Mouse (Mus musculus): ENCODE results near the gene Rnase10.
"Not testable (repeated sequence)": the region's sequence is repeated elsewhere in the genome, so short reads cannot be mapped to it uniquely, and the experiment has no call there.

Gene Rnase10

DNA sequence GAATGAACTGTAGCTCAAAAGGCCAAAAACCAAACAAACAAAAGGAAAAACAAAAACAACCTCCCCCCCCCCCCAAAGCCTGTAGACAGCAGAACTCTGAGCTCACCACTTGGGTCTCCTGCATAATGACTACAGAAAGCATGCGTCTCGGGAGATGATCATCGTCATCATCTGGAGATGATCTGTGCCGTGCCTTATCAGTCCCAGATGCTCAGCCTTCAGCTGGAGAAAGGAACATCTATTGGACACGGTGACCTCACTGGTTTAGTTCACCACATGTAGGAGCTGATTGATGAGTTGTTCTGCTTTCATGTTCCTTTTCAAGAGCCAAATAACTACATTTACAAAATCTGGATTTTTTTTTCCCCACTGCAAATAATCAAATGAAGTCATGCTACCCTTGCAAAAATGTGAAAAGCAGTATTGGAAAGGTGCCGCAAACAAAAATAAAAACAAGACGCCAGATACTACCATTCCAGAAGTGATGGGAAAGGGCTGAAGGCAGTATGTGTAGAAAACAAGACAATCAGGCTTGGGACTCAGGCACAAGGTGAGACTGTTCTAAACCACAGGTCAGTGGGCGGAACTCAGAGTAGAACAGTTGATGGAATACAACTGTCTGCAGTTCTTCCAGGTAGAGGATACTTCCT is at the start of gene Rnase10:
Gene Rnase10, plus strand, starts transcription at position 600 of the 650 bp plus-strand sequence.
- no peak for ATAC-seq (ENCODE audit: low TSS enrichment)

DNA sequence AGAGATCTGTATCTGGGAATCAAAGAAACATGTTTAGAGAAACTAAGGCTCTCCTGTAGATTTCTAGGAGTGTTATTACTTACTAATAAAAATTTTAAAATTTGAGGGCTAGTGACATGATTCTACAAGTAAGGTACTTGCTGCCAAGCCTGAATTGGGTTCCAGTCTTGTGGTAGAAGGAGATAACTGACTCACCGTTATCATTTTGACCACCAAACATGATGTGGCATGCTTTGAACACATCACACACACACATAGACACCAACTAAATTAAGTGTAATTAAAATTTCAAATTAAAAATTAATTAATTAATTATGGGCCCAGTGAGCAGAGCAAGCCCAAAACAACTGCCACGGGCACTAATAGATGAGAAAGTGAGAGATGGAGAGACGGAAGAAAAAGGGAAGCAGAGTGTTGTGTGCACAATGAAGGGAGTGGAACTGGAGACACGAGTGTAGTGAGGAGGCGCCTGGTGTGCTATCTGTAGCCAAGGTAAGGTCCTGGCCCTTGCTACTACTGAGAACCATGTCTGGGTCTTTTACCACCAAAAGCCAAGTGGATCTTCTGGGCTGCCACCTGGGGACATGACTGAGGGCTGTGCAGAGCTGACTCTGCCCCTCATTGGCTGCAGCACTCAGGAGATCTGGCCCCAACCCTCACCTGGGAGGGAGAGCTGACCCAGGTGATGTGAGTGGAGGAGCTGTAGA is 49.1 kb upstream of the Rnase10 start:
- ATAC-seq (ENCODE audit: low TSS enrichment) = not testable (repeated sequence)

DNA sequence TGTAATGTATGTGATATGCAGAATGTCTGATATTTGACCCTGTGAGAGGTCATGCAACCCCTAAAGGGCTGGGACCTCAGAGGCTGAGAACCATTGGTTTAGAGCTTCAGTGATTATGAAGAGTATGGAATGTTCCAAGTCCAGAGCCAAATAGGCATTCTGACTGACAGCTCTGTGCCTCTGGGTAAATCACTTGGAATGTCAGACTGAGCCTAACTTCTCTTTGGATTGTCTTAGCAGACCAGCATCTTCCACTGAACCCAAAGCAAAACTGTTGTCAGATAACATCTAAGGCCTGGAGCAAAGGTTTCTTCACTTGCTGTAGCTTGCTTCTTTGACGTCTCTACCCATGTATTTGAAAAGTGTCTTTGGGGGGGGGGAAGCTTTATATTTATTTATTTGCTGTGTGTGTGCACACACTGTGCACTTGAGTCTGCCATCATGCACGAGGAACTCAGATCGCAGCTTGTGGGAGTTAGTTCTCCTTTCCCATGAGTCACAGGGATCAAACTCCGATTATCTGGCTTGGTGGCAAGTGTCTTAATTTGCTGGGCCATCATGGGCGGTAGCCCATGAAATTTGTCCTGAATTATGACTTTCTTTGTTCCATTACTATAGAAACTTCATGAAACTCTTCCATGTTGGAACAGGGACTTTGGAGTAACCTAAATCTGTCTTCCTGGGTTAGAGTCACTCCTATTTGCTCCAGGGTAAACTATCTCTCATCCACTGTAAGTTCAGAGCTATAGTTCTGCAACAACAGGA is 39.2 kb upstream of the Rnase10 start:
- no peak for ATAC-seq (ENCODE audit: low TSS enrichment)

DNA sequence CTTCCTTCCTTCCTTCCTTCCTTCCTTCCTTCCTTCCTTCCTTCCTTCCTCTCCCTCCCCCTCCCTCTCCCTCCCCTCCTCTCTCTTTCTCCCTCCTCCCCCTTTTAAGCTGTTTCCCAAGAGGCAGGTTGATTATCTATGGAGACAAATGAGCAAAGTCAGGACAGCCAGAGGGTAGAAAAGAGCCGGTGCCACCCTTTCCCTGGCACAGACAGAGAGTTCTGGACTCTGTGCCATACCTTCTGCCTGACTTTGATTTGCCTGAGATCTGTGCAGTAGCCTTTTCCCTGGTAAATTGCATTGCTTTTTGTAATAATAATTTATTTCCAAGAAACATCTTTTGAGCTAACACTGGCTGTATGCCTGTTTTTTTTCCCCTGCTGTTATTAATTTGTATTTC is 38.5 kb upstream of the Rnase10 start:
- ATAC-seq (ENCODE audit: low TSS enrichment) = no peak

DNA sequence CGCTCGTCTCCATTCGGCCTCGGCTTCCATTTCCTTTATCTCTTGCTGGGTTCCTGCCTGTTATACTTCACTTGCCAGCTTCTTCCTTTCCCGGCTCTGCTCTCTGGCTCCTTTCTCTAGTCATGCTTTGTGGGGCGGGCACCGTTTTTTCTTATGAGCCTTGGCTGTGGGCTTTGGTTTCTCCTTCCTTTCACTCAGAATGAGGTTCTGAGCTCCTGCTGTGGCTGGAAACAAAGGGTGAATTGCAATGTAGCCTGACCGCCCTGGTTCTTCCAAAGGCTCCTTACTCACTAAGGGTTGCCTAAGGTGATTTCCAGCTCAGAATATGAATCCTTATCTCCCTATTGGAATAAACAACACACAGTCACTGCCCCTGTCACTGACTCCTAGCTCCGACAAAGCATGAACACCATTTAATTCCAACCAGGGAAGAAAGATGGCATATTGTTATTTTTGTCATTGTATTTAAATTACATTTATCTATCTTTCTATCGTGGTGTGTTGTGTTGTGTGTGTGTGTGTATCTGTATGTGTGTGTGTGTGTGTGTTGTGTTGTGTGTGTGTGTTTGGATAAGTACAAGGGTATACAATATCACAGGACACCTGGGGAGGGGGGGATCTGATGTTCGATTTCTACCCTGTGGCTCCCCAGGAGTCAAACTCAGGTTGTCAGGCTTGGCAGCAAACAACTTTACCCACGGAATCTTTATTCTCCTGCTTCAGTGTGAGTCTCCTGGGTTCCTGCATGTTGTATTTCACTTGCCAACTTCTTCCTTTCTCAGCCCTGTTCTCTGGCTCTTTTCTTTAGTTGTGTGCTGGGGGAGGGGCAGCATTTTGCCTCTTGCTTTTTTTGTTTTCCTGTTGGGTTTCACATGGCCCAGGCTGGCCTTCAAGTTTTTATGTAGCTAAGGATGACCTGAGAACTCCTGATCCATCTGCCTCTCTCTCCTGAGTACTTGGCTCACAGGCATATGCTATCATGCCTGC is 37.7 kb upstream of the Rnase10 start:
- ATAC-seq (ENCODE audit: low TSS enrichment) = peak; percentile 77

DNA sequence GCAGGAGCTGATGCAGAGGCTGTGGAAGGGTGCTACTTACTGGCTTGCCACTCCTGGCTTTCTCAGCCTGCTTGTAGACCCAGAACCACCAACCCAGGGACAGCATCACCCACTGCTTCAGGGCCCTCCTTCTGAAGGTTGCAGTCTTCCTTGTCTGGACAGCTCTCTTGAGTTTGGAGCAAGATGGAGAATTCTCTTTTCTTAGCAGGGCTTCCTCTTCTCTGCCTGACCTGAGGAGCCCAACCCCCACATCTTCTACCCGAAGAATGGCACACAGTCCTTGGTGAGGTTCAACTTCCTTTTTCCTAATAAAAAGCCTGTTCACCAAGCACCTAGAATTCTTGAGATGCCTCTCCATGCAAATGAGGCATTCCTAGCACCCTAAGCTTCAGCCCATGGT is 36.7 kb upstream of the Rnase10 start:
- ATAC-seq (ENCODE audit: low TSS enrichment) = no peak

DNA sequence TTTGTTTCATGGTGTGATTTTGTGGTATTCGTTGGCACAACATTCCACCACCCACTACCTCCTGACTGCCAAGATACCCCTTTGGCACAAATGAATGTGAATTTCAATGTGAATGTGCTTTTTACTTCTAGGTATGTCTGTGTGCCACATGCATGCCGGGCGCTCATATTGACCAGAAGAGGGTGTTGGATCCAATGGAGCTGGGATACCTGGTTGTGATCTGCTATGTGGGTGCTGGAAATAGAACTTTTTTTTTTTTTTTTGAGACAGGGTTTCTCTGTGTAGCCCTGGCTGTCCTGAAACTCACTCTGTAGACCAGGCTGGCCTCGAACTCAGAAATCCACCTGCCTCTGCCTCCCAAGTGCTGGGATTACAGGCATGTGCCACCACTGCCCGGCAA is 34.5 kb upstream of the Rnase10 start:
- not testable (repeated sequence) for ATAC-seq (ENCODE audit: low TSS enrichment)

DNA sequence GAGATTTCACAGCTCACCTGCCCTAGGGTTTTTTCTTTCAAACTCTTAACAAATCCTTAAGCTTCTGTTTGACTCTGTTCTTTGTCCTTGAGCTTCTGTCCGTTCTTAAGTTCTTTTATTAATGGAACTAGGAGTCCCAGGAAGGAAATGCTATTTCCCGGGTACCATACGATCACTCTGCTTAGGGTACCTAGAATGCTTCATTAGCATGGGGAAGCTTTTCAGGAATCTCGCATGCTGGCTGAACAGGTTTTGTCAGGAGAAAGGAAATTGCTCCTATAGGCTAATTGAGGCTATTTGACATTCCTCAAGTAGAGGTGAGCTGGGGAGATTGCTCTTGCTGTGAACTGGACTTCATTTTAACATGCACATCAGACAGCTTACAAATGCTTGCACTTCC is 33.9 kb upstream of the Rnase10 start:
- ATAC-seq (ENCODE audit: low TSS enrichment) = no peak

DNA sequence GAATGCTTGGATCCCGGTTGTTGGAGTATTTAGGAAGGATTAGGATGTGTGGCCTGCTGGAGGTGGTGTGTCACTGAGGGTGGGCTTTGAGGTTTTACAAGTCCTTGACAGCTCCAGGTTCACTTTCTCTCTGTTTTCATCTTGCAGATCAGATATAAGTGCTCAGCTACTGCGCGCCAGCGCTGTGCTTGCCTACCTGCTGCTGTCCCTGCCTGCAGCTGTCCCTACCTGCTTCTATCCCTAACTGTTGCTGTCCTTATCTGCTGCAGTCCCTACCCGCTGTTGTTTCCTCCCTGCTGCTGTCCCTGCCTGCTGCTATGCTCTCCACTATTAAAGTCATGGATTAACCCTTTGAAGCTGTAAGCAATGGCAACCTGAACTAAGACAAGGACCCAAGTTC is 32.5 kb upstream of the Rnase10 start:
- ATAC-seq (ENCODE audit: low TSS enrichment) = no peak

DNA sequence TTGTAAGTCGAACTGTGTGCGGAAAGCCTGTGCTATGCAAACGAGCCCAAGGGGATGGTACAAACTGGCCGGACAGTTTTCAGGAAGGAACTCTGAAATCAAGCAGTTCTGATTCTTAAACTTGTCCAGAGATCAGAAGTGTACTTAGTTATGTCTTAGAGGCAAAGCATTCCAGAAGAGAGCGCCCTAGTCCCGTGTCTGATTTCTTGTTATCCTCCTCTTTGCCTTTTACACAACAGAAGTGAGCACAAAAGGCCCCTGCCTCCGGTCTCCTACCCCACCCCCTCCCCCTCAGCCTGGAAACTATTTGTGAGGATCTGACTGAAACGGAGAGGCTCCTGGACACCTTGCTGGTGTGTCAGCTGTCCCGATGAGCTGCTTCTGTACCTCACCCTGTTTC is 30.9 kb upstream of the Rnase10 start:
- ATAC-seq (ENCODE audit: low TSS enrichment) = peak; percentile 50; the same call in 1 of the 2 replicates

DNA sequence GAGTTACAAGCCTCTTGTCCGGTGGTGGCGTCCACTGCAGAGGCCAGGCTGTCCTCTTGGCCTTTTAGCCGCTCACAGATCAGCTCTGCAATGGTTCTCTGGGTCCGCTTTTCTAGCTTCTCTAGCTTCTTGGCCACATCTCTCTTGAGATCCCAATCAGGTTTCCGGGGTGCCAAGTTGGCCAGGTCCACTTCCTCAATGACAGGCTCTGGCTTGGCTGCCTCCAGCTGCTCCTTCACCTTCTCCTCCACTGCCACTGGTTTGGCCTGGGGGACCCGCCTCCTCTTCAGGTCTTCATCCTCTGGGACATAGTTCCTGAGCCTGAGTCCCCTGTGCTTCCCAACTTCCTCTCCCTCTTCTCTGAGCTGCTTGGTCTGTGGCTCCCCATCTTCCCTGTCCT is 29.1 kb upstream of the Rnase10 start:
- not testable (repeated sequence) for ATAC-seq (ENCODE audit: low TSS enrichment)

DNA sequence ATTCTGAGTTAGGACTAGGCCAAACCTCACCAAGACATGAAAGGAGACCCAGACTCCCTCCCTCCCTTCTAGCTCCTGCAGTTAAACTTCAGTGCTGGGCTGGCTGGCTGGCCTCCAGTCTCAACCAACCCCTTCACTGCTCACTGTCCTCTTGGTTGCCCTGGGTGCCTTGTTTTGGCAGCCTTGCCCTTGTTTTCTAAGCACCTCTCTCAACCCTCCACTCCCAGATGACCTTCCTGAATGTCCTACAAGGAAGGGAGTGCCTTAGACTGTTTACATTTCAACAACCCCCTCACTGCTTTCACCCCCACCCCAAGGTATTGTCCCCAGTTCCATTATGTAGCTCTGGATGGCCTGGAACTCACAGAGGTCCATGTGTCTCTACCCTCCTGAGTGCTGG is 27.9 kb upstream of the Rnase10 start:
- ATAC-seq (ENCODE audit: low TSS enrichment) = no peak

DNA sequence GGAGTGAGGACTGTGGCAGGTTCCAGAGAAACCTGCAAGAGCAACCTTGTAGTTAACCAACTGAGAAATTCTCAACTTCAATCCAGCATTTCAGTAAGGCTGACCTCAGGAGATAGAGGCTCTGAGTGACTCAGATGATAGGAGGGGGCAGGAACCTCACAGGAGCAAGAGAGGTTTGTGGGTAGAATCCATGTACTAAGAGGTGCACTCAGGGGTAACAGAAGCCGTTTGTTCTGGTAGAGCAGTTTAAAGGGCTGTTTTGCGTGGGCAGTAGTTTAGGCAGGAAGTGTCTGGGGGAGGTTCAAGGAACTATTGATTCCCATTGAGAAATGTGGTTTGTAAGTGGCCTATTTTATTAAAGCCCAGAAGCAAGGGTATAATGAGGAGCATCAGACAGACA is 26.3 kb upstream of the Rnase10 start:
- ATAC-seq (ENCODE audit: low TSS enrichment) = no peak

DNA sequence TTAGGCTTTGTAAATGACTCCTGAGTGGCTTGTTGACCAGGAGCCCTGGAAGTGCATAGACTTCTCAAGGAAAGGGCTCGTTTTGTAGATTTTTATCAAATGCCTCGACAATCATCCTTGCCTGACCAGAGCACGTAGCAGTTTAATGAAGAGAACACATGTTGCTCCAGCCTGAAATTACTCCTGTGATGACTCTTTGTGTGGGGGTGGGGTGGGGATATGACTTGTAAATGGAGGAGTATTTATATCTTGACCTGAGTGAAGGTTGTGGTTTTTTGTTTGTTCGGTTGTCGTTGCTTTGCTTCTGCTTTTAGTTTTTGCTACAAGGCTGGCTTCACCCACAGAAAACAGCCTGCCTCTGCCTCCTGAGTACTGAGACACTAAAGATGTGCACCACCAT is 25.7 kb upstream of the Rnase10 start:
- no peak for ATAC-seq (ENCODE audit: low TSS enrichment)

DNA sequence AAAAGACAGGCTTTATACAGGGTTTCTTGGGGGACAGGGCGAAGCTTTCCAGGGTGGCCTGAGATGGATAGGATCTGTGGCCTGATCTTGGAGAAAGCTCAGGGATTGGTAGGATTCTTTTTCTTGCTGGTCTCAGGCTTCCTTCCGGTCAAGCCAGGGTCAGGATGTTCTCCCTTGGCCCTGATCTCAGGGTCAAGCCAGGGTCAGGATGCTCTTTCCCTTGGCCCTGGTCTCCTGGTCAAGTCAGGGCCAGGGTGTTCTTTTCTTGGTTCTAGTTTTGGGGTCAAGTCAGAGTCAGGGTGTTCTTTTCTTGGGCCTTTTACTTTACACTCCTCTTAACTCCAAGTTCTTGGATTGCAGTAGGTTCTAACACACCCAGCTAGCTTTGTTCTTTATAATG is 19.9 kb upstream of the Rnase10 start:
- no peak for ATAC-seq (ENCODE audit: low TSS enrichment)

DNA sequence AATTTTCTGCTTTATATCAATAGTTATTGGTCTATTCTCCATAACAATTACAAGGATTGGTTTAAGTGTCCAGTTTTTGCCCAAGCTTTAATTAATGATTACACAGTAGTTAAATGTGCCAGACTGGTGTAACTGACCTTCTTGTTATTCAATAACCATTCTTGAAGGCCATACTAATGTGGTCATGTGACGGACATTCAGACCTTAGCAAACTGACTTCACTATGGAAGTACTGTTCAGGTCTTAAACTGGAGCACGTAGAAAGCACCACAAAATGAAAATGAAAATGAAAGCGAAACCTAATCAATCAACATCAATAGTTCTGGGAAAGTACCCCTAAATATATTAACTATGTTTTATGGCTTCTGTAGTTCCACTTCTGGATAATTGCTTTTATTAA is 16.5 kb upstream of the Rnase10 start:
- ATAC-seq (ENCODE audit: low TSS enrichment) = no peak

DNA sequence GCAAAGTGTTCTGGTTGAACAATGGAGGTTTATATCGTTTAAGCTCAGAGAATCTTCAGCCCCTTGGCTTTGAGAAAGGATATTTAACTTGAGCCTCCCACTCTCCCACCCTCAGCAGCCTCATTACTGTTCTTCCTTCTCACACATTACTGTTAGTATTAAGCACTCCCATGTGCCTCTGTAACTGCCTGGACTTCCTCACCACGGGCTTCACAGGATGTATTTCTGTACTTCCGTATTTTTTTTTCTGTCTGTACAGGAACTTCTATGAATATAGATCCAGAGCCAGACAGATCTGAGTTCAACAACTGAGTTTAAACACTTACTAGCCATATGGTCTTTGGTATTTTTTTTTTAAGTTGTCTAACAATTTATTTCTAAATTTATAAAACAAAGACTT is 10.5 kb upstream of the Rnase10 start:
- no peak for ATAC-seq (ENCODE audit: low TSS enrichment)

DNA sequence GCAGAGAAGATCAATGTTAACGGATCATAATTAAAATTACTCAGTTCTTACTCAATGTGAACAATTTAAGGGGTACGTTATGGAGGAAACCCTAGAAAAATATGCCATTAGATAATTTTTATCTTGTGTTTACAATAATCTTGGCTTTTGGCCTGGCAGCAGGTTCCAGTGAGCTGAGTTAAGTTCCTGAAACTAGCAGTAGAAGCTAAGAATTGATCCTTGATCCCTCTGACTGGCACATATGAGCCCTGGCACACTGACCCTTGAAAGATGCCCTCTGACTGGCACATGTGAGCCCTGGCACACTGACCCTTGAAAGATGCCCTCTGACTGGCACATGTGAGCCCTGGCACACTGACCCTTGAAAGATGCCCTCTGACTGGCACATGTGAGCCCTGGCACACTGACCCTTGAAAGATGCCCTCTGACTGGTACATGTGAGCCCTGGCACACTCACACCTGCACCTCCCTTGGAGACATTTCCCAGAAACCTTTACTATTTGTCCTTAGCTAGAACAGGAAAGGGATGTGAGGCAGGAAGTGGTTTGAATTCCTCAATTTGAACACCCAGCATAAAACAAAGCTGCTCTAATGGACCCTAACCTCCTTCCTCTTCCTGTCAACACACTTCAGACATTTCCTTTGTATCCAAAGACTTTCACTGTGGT is 9.4 kb upstream of the Rnase10 start:
- no peak for ATAC-seq (ENCODE audit: low TSS enrichment)

DNA sequence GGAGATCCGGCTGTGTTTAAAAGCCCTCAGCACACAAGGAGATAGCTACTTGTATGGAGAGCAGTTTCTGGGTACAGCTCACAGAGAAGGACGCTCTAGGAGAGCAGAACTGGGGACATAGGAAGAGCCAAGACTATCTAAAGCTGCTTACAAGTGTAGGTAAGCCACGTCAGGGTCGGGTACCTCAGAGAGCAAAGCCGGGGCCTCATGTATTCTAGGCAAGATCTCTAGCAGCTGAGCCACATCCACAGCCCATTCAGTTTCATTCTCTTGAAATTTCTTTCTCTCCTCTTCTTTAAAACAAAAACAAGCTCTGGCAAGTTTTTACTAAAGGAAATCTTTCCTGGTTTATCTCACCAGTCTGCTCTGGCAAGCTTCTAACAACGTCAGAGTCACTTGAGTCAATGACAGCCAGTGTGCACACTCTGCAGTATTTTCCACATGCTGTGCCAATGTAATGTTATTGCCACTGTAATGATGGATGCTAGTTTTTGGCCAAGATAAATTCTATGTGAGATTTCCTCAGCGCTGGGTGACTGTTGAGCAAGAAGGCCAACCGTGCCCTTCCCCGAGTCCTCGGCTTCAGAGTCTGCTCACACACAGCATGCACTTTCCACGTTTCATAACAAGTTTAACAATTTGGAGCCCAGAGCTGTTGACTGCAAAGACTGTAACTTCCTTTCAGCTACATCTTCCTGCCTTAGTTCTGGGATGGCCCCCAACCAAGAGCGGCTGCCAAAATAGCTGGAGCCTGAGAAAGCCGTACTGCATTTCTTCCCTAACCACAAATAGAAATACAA is 563 bp downstream of the Rnase10 start:
- ATAC-seq (ENCODE audit: low TSS enrichment) = peak; percentile 94

DNA sequence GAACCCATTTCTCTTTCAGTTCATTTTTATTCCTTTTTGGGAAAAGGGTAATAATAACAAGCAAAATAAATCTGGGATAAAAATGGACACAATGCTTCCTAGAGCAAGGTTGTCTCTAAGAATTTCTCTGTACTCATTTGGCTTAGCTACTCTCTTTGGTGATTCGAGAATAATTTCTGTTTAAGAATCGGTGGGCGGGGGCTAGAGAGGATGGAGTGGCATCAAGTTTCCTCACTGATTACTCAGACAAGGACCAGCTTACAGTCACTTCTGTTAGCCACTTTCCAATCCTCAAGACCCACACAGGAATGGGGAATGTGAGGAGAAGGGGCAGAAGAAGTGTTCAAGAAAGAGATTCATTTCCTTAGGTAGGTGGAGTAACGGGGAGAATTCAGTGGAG is 1.2 kb downstream of the Rnase10 start:
- peak; percentile 18; the same call in 1 of the 2 replicates for ATAC-seq (ENCODE audit: low TSS enrichment)

Data from frontal cortex, adult (tissue).